Mouse (Mus musculus): Measurements from ENCODE around the gene Hist2h3b. TPM values are rescaled to one million over a fixed set of nuclear protein-coding genes. Genes with fewer than 3 reads are reported as not detected.

The Hist2h3b gene
- polyA plus RNA-seq, 1 experiment from 2014 or later = 92.9 TPM

DNA sequence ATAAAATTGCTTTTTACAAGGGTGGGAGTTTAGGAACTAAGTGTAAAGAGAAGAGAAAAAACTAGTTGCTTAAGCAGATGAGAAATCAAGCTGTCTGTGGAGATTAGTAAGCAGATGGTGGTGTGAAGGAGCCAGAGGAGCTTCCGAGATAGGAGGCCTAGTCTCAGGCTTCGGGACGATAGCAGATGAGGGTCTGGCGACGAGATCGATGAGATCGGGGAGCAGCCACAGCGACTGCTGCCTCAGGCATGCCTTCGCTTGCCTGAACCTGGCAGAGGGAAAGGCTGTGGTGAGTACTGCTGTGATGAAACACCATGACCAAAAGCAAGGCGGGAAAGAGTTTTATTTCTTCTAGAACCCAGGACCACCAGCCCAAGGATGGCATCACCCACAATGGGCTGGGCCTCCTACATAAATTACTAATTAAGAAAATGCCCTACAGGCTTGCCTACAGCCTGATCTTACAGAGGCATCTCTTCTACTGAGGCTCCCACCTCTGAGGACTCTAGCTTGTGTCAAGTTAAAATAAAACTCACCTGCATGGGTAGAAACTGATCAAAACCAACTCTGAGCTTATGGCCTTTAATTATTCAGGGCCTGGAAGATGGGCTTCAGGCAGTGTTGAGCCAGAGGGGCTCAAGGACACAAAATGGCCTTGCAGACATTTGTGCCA lies 13.6 kb upstream of the Hist2h3b start:
- H3K4me3 ChIP-seq = no peak overlapping the region
- WGBS = 51% methylated on average over 10 of the region's 10 CpGs
- no peaks in the 10 kb centered on the region for H3K36me3 ChIP-seq
- H3K4me2 ChIP-seq (replicated peaks) = no peak overlapping the region; the same call in 1 of the 2 replicates
- H3K27ac ChIP-seq = no peak overlapping the region
- H3K9me3 ChIP-seq = no peaks in the 10 kb centered on the region
- no peak for ATAC-seq (ENCODE audit: insufficient number of reproducible peaks, insufficient read depth, low FRiP score, low TSS enrichment)
- no peaks in the 10 kb centered on the region for H3K27me3 ChIP-seq
- H3K4me1 ChIP-seq = no peaks in the 10 kb centered on the region
- no peak overlapping the region for H3K9ac ChIP-seq

DNA sequence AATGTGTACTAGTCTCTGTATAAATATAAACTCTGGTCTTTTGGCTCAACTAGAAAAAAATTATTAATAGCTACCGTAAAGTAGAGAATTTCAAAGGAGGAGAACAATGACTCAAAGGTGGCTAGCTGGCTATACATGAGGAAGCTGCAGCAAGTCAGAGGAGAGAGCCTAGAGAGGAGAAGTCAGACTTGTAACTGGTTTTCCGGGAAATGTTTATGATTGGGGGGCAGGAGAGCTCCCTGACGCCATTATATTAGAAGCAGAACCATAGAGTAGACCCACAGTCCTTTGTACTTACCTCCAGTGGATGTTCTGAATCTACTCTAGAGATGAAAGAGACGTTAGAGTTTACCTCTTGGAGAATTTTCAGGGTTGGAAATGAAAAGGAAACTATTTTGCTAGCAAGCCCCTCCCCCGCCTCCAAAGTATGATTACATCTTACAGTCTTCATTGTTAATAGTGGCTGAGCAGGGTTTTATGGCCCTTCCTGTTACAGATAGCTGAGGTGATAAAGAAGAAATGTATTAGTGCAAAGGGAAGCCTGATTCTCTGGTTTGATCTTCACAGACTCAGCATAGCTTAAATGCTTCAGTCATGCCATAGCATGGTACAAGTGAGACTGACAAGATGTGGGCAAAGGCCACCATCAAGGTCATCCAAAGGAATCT lies 12.4 kb upstream of the Hist2h3b start:
- Histone ChIP-seq H3K4me2 (replicated peaks) (no peak overlapping the region), H3K4me3 (no peak overlapping the region), H3K36me3 (no peaks in the 10 kb centered on the region), H3K27me3 (no peaks in the 10 kb centered on the region), H3K9me3 (no peaks in the 10 kb centered on the region), H3K4me1 (no peaks in the 10 kb centered on the region), H3K27ac (no peak overlapping the region), H3K9ac (no peak overlapping the region)
- no peak for ATAC-seq (ENCODE audit: insufficient number of reproducible peaks, insufficient read depth, low FRiP score, low TSS enrichment)
- WGBS = 75% methylated on average over 5 of the region's 5 CpGs

DNA sequence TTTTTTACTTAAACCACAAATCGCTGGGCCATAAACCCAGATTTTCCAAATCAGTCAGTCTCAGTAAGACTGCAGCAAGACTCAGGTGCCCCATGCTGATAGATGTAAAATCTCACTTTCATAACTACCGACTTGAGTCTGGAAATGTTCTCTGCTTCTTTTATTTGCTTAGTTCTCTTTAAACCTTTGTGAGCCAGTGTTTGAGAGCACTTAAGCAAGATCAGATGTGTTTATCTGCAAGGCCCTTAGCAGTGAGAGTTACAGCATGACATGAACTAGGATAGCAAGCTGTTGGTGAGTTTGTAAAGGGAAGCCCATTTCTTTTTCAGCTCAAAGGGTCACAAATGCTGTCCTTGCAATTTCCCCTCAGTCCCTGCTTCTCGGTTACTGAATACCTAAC lies 11.3 kb upstream of the Hist2h3b start:
- H3K27ac ChIP-seq = no peak overlapping the region
- 60% methylated on average over 3 of the region's 3 CpGs for WGBS

DNA sequence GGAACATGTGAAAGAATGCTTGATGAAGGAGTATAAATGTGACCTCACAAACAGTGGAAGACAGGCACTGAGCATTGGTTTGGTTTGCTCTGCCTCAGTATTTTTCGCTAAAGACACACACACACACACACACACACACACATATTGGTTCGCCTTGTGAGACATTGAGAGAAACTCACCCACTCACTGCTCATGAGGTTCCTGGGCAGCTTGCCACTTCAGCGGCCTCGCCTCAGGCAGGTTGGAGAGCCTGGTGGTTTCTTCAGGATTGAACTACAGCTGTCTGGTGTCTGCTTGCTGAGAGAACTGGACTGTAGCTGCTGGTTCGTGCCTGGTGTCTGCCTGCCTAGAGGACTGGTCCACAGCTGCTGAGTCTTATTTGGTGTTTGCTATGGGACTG lies 8.2 kb upstream of the Hist2h3b start:
- Histone ChIP-seq H3K27me3 (no peaks in the 10 kb centered on the region), H3K9me3 (no peaks in the 10 kb centered on the region), H3K4me3 (no peak overlapping the region), H3K9ac (no peak overlapping the region), H3K4me2 (replicated peaks) (no peak overlapping the region), H3K27ac (no peak overlapping the region), H3K36me3 (no peaks in the 10 kb centered on the region), H3K4me1 (peaks cover 17% of the 10 kb centered on the region; the same call in 1 of the 2 replicates)
- ATAC-seq (ENCODE audit: insufficient number of reproducible peaks, insufficient read depth, low FRiP score, low TSS enrichment) = no peak
- WGBS = 91% methylated on average over 5 of the region's 5 CpGs

More for the DNA sequence above, 11.3 kb upstream of the Hist2h3b start:
- no peaks in the 10 kb centered on the region for H3K27me3 ChIP-seq
- H3K4me3 ChIP-seq = no peak overlapping the region
- H3K9ac ChIP-seq = no peak overlapping the region
- no peaks in the 10 kb centered on the region for H3K36me3 ChIP-seq
- H3K4me2 ChIP-seq (replicated peaks) = no peak overlapping the region
- no peak for ATAC-seq (ENCODE audit: insufficient number of reproducible peaks, insufficient read depth, low FRiP score, low TSS enrichment)
- no peaks in the 10 kb centered on the region for H3K9me3 ChIP-seq
- H3K4me1 ChIP-seq = peaks cover 6% of the 10 kb centered on the region; the same call in 1 of the 2 replicates

DNA sequence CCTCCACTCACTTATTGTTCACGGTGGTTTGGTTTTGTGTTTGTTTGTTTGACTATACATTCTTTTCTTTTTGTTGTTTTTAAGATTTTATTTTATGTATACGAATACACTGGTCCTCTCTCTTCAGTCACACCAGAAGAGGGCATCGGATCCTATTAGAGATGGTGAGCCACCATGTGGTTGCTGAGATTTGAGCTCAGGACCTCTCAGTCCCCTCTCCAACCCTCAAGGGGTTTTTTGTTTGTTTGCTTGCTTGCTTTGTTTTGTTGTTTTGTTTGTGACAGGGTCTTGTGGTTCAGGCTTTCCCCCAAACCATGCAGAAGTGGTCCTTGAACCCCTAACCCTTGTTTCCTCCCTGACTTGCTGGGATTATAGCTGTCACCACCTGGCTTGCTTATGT lies 6.8 kb upstream of the Hist2h3b start:
- H3K36me3 ChIP-seq = no peaks in the 10 kb centered on the region
- H3K9ac ChIP-seq = peak overlapping the region; percentile 85; the same call in 1 of the 2 replicates
- peaks cover 17% of the 10 kb centered on the region; the same call in 1 of the 2 replicates for H3K4me1 ChIP-seq
- peak overlapping the region; percentile 58 for H3K4me3 ChIP-seq
- no peaks in the 10 kb centered on the region for H3K9me3 ChIP-seq
- no peak for ATAC-seq (ENCODE audit: insufficient number of reproducible peaks, insufficient read depth, low FRiP score, low TSS enrichment)
- H3K4me2 ChIP-seq (replicated peaks) = peak overlapping the region; percentile 88
- H3K27ac ChIP-seq = peak overlapping the region; percentile 99
- H3K27me3 ChIP-seq = no peaks in the 10 kb centered on the region
- WGBS = 54% methylated on average over 3 of the region's 3 CpGs

DNA sequence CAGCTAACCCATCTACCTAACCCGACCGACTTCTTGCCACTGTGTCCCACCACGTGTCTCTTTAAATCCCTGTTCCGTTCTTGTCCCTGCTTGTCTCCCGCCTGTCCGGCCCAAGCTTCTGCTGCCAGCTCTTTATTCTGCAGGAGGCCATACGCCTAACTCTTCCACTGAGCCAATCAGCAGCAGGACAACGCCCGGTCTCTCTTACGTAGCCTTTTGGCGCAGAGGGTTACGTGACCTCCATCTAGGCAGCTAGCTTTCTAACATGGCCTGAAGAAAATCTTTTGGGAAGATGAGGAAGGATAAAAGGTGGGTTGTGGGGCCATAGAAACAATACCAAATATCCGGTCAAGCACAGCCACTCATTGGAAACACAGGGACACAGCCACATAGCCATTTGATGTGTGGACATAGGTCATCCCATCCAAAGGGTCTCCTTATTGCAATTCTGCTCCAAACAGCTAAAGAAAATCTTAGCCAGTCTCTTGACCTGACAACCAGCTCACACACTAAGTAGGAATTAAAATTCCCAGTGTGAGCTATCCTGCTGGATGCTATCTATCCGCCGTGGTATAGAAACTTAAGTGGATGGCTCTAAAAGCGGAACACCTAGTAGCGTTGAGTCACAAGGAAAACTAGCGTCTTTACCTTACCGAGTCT lies 6.1 kb upstream of the Hist2h3b start:
- 2% methylated on average over 19 of the region's 19 CpGs for WGBS
- peak overlapping the region; percentile 58 for H3K4me3 ChIP-seq
- H3K27ac ChIP-seq = peak overlapping the region; percentile 99
- H3K4me2 ChIP-seq (replicated peaks) = peak overlapping the region; percentile 88
- no peaks in the 10 kb centered on the region for H3K27me3 ChIP-seq
- H3K36me3 ChIP-seq = no peaks in the 10 kb centered on the region
- H3K4me1 ChIP-seq = peaks cover 17% of the 10 kb centered on the region; the same call in 1 of the 2 replicates
- no peaks in the 10 kb centered on the region for H3K9me3 ChIP-seq
- H3K9ac ChIP-seq = peak overlapping the region; percentile 85
- ATAC-seq (ENCODE audit: insufficient number of reproducible peaks, insufficient read depth, low FRiP score, low TSS enrichment) = peak; percentile 73

DNA sequence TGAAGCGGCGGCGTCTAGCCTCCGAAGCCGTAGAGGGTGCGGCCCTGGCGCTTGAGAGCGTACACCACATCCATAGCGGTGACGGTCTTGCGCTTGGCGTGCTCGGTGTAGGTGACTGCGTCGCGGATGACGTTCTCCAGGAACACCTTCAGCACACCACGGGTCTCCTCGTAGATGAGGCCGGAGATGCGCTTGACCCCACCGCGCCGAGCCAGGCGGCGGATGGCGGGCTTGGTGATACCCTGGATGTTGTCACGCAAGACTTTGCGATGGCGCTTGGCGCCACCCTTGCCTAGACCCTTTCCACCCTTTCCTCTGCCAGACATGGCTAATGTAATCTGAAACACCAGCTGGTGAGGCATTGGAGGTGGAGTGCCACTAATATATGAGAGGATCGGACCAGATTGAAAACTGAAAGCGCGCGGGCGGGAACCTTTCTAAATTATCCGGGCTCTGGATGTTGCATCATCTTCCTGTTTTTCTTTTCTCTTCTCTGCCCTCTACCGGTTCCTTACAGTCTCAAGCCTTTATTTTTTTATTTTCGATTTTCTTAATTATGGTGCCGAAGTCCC lies 5.4 kb upstream of the Hist2h3b start, which contains the start of gene Hist2h4:
Gene Hist2h4, minus strand, starts transcription at position 333 of the 572 bp plus-strand sequence.
- H3K4me1 ChIP-seq = peaks cover 24% of the 10 kb centered on the region
- under 1% methylated on average over 38 of the region's 40 CpGs for WGBS

DNA sequence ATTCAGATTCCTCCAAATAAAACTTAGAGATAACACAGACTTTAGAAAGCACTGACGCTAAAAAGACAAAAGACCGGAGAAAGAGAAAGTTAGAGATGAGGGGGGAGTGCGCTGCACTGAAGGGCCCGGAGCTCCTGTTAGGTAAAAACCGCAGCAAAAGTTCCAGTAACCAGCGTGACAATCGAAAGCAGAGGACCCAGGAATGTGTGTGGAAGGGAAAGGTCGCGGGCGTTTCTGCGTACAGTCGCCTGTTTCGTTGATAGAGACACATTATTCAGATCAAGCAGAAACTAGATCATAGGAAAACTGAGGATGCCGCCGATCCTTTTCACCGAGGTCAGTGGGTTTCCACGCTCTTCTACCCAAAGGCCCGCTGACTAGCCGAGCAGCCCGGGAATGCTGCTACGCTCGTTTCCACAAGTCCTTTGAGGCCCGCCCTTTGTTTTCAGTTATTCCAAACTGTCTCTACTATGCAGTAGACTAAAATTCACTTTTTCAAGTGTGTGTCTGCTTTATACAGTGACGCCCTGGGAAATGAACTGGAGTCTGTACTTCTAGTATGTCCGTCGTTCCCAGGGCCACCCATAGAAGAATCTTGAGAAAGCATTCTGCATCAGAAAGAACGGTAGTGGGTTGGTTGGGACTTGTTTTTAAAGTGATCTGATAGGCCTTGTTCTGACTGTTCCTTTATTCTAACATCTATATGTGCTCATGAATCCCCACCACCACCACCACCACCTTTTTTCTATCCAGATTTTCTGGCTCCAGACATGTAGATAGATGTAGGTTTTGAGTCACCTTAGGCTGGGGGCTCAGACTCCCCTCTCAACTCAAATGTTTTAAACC lies 4.7 kb upstream of the Hist2h3b start:
- H3K4me2 ChIP-seq (replicated peaks) = peak overlapping the region; percentile 88
- no peaks in the 10 kb centered on the region for H3K9me3 ChIP-seq
- peak overlapping the region; percentile 99 for H3K27ac ChIP-seq
- H3K4me3 ChIP-seq = peak overlapping the region; percentile 58
- H3K4me1 ChIP-seq = peaks cover 25% of the 10 kb centered on the region
- WGBS = 6% methylated on average over 27 of the region's 27 CpGs
- H3K36me3 ChIP-seq = no peaks in the 10 kb centered on the region
- H3K27me3 ChIP-seq = no peaks in the 10 kb centered on the region
- no peak for ATAC-seq (ENCODE audit: insufficient number of reproducible peaks, insufficient read depth, low FRiP score, low TSS enrichment)
- H3K9ac ChIP-seq = peak overlapping the region; percentile 64

More for the DNA sequence above, 5.4 kb upstream of the Hist2h3b start, which contains the start of gene Hist2h4:
- no peaks in the 10 kb centered on the region for H3K36me3 ChIP-seq
- peak; percentile 81 for ATAC-seq (ENCODE audit: insufficient number of reproducible peaks, insufficient read depth, low FRiP score, low TSS enrichment)
- no peaks in the 10 kb centered on the region for H3K9me3 ChIP-seq
- H3K27ac ChIP-seq = peak within 1 kb of the TSS; percentile 99
- no peaks in the 10 kb centered on the region for H3K27me3 ChIP-seq
- H3K4me2 ChIP-seq (replicated peaks) = peak within 1 kb of the TSS; percentile 88
- peak within 1 kb of the TSS; percentile 85 for H3K9ac ChIP-seq
- H3K4me3 ChIP-seq = peak within 1 kb of the TSS; percentile 58

DNA sequence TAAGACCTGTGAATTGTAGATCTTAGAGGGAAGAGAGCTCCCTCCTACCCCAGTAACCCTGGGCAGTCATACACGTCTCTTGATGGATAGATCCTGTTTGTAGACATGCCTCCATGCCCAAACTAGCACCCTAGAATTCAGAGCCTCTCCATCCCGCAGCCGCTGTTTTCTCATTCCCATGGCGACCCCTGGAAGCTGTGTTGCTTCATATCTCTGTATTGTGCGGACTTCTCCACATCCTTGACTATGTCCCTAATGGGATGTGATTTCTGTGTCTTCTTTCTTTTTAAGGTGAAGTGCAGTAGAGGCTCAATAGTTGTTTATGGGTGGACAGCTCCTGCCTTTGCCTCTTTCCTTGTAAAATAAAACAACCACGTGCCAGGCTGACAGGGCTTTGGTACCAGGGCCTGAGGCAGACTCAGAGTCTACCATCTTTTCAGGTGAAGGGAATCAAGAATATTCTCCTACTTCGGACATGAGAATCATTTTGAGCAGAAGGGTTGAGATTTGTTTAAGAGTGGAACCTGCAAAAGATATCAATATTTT lies 4.0 kb upstream of the Hist2h3b start:
- 77% methylated on average over 7 of the region's 7 CpGs for WGBS
- peak overlapping the region; percentile 99 for H3K27ac ChIP-seq
- no peaks in the 10 kb centered on the region for H3K27me3 ChIP-seq
- ATAC-seq (ENCODE audit: insufficient number of reproducible peaks, insufficient read depth, low FRiP score, low TSS enrichment) = no peak
- peak overlapping the region; percentile 64; the same call in 1 of the 2 replicates for H3K9ac ChIP-seq
- H3K9me3 ChIP-seq = no peaks in the 10 kb centered on the region
- peak overlapping the region; percentile 88 for H3K4me2 ChIP-seq (replicated peaks)
- peak overlapping the region; percentile 58 for H3K4me3 ChIP-seq
- H3K36me3 ChIP-seq = no peaks in the 10 kb centered on the region
- peaks cover 25% of the 10 kb centered on the region for H3K4me1 ChIP-seq

DNA sequence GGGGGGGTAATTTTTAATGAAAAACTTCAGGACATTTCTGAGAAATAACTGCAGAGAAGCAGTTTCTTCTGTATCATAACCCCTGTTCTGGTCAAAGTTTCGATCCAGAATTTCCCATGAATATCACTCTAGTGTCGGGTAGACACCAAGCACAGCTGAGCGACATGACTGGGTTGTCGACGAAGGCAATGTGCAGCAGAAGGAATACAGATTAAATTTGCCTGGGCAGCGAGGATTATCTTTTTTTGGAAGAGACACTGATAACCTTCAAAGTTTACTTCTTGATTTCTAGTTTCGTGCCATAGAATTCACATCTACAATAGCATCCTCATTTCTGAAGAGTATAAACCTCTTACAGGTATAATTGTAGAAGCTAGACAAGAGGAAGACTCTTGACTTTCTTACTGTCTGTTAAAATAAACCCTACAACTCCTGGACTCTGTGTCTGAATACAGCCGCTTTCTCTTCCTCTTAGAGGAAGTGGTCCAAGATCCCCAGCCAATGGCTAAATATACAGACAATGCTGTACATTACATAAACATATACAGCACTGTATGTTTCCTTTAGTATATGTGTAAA lies 2.2 kb upstream of the Hist2h3b start:
- no peak for ATAC-seq (ENCODE audit: insufficient number of reproducible peaks, insufficient read depth, low FRiP score, low TSS enrichment)
- Histone ChIP-seq H3K27me3 (no peaks in the 10 kb centered on the region), H3K36me3 (no peaks in the 10 kb centered on the region), H3K9me3 (no peaks in the 10 kb centered on the region), H3K4me2 (replicated peaks) (no peak overlapping the region), H3K9ac (no peak overlapping the region), H3K27ac (no peak overlapping the region), H3K4me3 (no peak overlapping the region), H3K4me1 (peaks cover 25% of the 10 kb centered on the region)
- 85% methylated on average over 8 of the region's 8 CpGs for WGBS
